Mouse (Mus musculus): ENCODE data around the gene Fut2. TPM values are rescaled to one million over a fixed set of nuclear protein-coding genes. Genes with fewer than 3 reads are reported as not detected.

Gene Fut2
- polyA plus RNA-seq, 1 experiment from 2014 or later, result 0.36 TPM

GRCm38 (mm10) chr7:45642083-45642482 is 24.1 kb downstream of the Fut2 start:
- WGBS, result 83% methylated on average over 5 of the region's 5 CpGs
- H3K27me3 ChIP-seq (replicated peaks), result no peaks in the 10 kb centered on the region
- peak overlapping the region; percentile 36; the same call in 1 of the 2 replicates for H3K9ac ChIP-seq (replicated peaks)
- H3K4me1 ChIP-seq, result peaks cover 47% of the 10 kb centered on the region
- 0 out of 2 replicates have a peak overlapping the region, but pooled peaks have one; percentile 9 for H3K27ac ChIP-seq (replicated peaks)
- peaks cover under 1% of the 10 kb centered on the region; the same call in 1 of the 2 replicates for H3K36me3 ChIP-seq
- peak overlapping the region; percentile 78 for H3K4me2 ChIP-seq
- H3K9me3 ChIP-seq (replicated peaks), result no peaks in the 10 kb centered on the region
- peak overlapping the region; percentile 14; the same call in 1 of the 2 replicates for H3K4me3 ChIP-seq (replicated peaks)
- no peak for ATAC-seq (ENCODE audit: low FRiP score)

GRCm38 (mm10) chr7:45641391-45642040 is 24.7 kb downstream of the Fut2 start:
- no peaks in the 10 kb centered on the region for H3K27me3 ChIP-seq (replicated peaks)
- 59% methylated on average over 15 of the region's 17 CpGs for WGBS
- peaks cover 6% of the 10 kb centered on the region; the same call in 1 of the 2 replicates for H3K36me3 ChIP-seq
- H3K4me3 ChIP-seq (replicated peaks), result peak overlapping the region; percentile 14; the same call in 1 of the 2 replicates
- 0 out of 2 replicates have a peak overlapping the region, but pooled peaks have one; percentile 9 for H3K27ac ChIP-seq (replicated peaks)
- H3K9ac ChIP-seq (replicated peaks), result peak overlapping the region; percentile 36; the same call in 1 of the 2 replicates
- H3K4me1 ChIP-seq, result peaks cover 47% of the 10 kb centered on the region
- H3K4me2 ChIP-seq, result peak overlapping the region; percentile 78
- no peak for ATAC-seq (ENCODE audit: low FRiP score)
- no peaks in the 10 kb centered on the region for H3K9me3 ChIP-seq (replicated peaks)

- peaks cover 12% of the 10 kb centered on the region; the same call in 1 of the 2 replicates for H3K36me3 ChIP-seq
- H3K9me3 ChIP-seq (replicated peaks), result no peaks in the 10 kb centered on the region
- ATAC-seq (ENCODE audit: low FRiP score), result no peak
- no peak overlapping the region for H3K4me3 ChIP-seq (replicated peaks)
- WGBS, result 82% methylated on average over 19 of the region's 19 CpGs
- peaks cover 47% of the 10 kb centered on the region for H3K4me1 ChIP-seq
- H3K27me3 ChIP-seq (replicated peaks), result no peaks in the 10 kb centered on the region
- H3K27ac ChIP-seq (replicated peaks), result peak overlapping the region; percentile 3; the same call in 1 of the 2 replicates
- no peak overlapping the region for H3K9ac ChIP-seq (replicated peaks)
- no peak overlapping the region for H3K4me2 ChIP-seq
These were observed 25.8 kb downstream of the Fut2 start for GRCm38 (mm10) chr7:45640191-45640957.

- peaks cover 42% of the 10 kb centered on the region for H3K4me1 ChIP-seq
- no peak for ATAC-seq (ENCODE audit: low FRiP score)
- 26% methylated on average over 19 of the region's 19 CpGs for WGBS
- no peaks in the 10 kb centered on the region for H3K9me3 ChIP-seq (replicated peaks)
- no peak within 1 kb of the TSS for H3K4me3 ChIP-seq (replicated peaks)
- peak within 1 kb of the TSS; percentile 3 for H3K27ac ChIP-seq (replicated peaks)
- H3K36me3 ChIP-seq, result peaks cover 12% of the 10 kb centered on the region; the same call in 1 of the 2 replicates
- H3K27me3 ChIP-seq (replicated peaks), result no peaks in the 10 kb centered on the region
- H3K4me2 ChIP-seq, result no peak within 1 kb of the TSS
- no peak within 1 kb of the TSS for H3K9ac ChIP-seq (replicated peaks)
These were observed 26.6 kb downstream of the Fut2 start, which contains the start of gene Mamstr for GRCm38 (mm10) chr7:45639561-45640027. Mamstr (plus strand) TSS chr7:45639977.

GRCm38 (mm10) chr7:45638623-45639401 is 27.4 kb downstream of the Fut2 start:
- peak overlapping the region; percentile 65 for H3K27ac ChIP-seq (replicated peaks)
- no peaks in the 10 kb centered on the region for H3K27me3 ChIP-seq (replicated peaks)
- peak; percentile 88 for ATAC-seq (ENCODE audit: low FRiP score)
- 17% methylated on average over 29 of the region's 29 CpGs for WGBS
- H3K4me3 ChIP-seq (replicated peaks), result peak overlapping the region; percentile 34
- no peaks in the 10 kb centered on the region for H3K9me3 ChIP-seq (replicated peaks)
- peaks cover 34% of the 10 kb centered on the region for H3K4me1 ChIP-seq
- peak overlapping the region; percentile 41 for H3K9ac ChIP-seq (replicated peaks)
- H3K4me2 ChIP-seq, result peak overlapping the region; percentile 60
- peaks cover 12% of the 10 kb centered on the region; the same call in 1 of the 2 replicates for H3K36me3 ChIP-seq

GRCm38 (mm10) chr7:45637710-45638109 is 28.5 kb downstream of the Fut2 start:
- no peak overlapping the region for H3K27ac ChIP-seq (replicated peaks)
- peak overlapping the region; percentile 60 for H3K4me2 ChIP-seq
- peaks cover 12% of the 10 kb centered on the region; the same call in 1 of the 2 replicates for H3K36me3 ChIP-seq
- 0 out of 2 replicates have a peak, but pooled peaks cover 7% of the 10 kb centered on the region for H3K27me3 ChIP-seq (replicated peaks)
- H3K9me3 ChIP-seq (replicated peaks), result no peaks in the 10 kb centered on the region
- no peak overlapping the region for H3K9ac ChIP-seq (replicated peaks)
- 95% methylated on average over 6 of the region's 6 CpGs for WGBS
- H3K4me1 ChIP-seq, result peaks cover 30% of the 10 kb centered on the region
- no peak for ATAC-seq (ENCODE audit: low FRiP score)
- no peak overlapping the region; the same call in 1 of the 2 replicates for H3K4me3 ChIP-seq (replicated peaks)

- H3K9ac ChIP-seq (replicated peaks), result no peak overlapping the region
- H3K4me3 ChIP-seq (replicated peaks), result no peak overlapping the region
- H3K9me3 ChIP-seq (replicated peaks), result no peaks in the 10 kb centered on the region
- peaks cover 12% of the 10 kb centered on the region; the same call in 1 of the 2 replicates for H3K36me3 ChIP-seq
- no peak for ATAC-seq (ENCODE audit: low FRiP score)
- H3K4me1 ChIP-seq, result peaks cover 20% of the 10 kb centered on the region
- H3K27me3 ChIP-seq (replicated peaks), result 0 out of 2 replicates have a peak, but pooled peaks cover 16% of the 10 kb centered on the region
- 89% methylated on average over 15 of the region's 15 CpGs for WGBS
- no peak overlapping the region for H3K27ac ChIP-seq (replicated peaks)
- no peak overlapping the region for H3K4me2 ChIP-seq
These were observed 30.2 kb downstream of the Fut2 start for GRCm38 (mm10) chr7:45635711-45636688.

- Histone ChIP-seq H3K9ac (replicated peaks) (no peak overlapping the region), H3K9me3 (replicated peaks) (no peaks in the 10 kb centered on the region), H3K27ac (replicated peaks) (no peak overlapping the region), H3K27me3 (replicated peaks) (0 out of 2 replicates have a peak, but pooled peaks cover 16% of the 10 kb centered on the region), H3K4me3 (replicated peaks) (no peak overlapping the region), H3K4me2 (no peak overlapping the region), H3K36me3 (peaks cover 12% of the 10 kb centered on the region; the same call in 1 of the 2 replicates), H3K4me1 (peaks cover 20% of the 10 kb centered on the region)
- WGBS, result 92% methylated on average over 11 of the region's 11 CpGs
- ATAC-seq (ENCODE audit: low FRiP score), result no peak
These were observed 31.1 kb downstream of the Fut2 start for GRCm38 (mm10) chr7:45634946-45635681.

GRCm38 (mm10) chr7:45632499-45632898 is 33.7 kb downstream of the Fut2 start:
- no peaks in the 10 kb centered on the region for H3K9me3 ChIP-seq (replicated peaks)
- 18% methylated on average over 35 of the region's 35 CpGs for WGBS
- H3K27me3 ChIP-seq (replicated peaks), result 0 out of 2 replicates have a peak, but pooled peaks cover 16% of the 10 kb centered on the region
- H3K4me3 ChIP-seq (replicated peaks), result peak overlapping the region; percentile 19; the same call in 1 of the 2 replicates
- H3K4me1 ChIP-seq, result peaks cover 20% of the 10 kb centered on the region
- H3K27ac ChIP-seq (replicated peaks), result no peak overlapping the region
- peaks cover 12% of the 10 kb centered on the region; the same call in 1 of the 2 replicates for H3K36me3 ChIP-seq
- H3K4me2 ChIP-seq, result peak overlapping the region; percentile 51
- peak overlapping the region; percentile 15; the same call in 1 of the 2 replicates for H3K9ac ChIP-seq (replicated peaks)
- ATAC-seq (ENCODE audit: low FRiP score), result no peak
